Mouse (Mus musculus) forebrain, embryonic 12.5 days (tissue): ENCODE data around the gene Scrn1. TPM values are rescaled to one million over a fixed set of nuclear protein-coding genes. Genes with fewer than 3 reads are reported as not detected.
A peak's percentile ranks its signal among the peaks of the same experiment; 100 is the strongest.

Experiments used
- ATAC-seq: fragments of 200-750 bp; cut with Nextera tagmentation; 2 replicates; pipeline ENCODE4 v1.8.0; 2017; ENCODE audit warnings: moderate TSS enrichment; ENCODE audit not compliant: low FRiP score
- H3K27ac ChIP-seq: fragments of 300-500 bp; sonication (generic); 2 replicates; pipeline ENCODE4 v1.5.1; 2016; ENCODE audit warnings: mild to moderate bottlenecking
- H3K27me3 ChIP-seq: fragments of 300-500 bp; sonication (generic); 2 replicates; pipeline ENCODE4 v1.6.1; 2016; ENCODE audit warnings: mild to moderate bottlenecking
- H3K36me3 ChIP-seq: fragments of 300-500 bp; sonication (generic); replicated peaks from 2 replicates; pipeline ENCODE4 v1.6.1; 2016; ENCODE audit warnings: mild to moderate bottlenecking
- H3K4me1 ChIP-seq: fragments of 300-500 bp; sonication (generic); 2 replicates; pipeline ENCODE4 v1.6.1; 2016
- H3K4me2 ChIP-seq: fragments of 300-500 bp; sonication (generic); 2 replicates; pipeline ENCODE4 v1.6.1; 2016; ENCODE audit warnings: mild to moderate bottlenecking, moderate library complexity
- H3K4me3 ChIP-seq: fragments of 300-500 bp; sonication (generic); replicated peaks from 2 replicates; pipeline ENCODE4 v1.5.1; 2016; ENCODE audit warnings: mild to moderate bottlenecking
- H3K9ac ChIP-seq: fragments of 300-500 bp; sonication (generic); 2 replicates; pipeline ENCODE4 v1.6.1; 2016; ENCODE audit warnings: mild to moderate bottlenecking
- H3K9me3 ChIP-seq: fragments of 300-500 bp; sonication (generic); 2 replicates; pipeline ENCODE4 v1.6.1; 2016
- WGBS: fragments of 180-500 bp; shearing (Covaris S2); methylation state at CpG from one replicate; pipeline ENCODE4 v1.1.7; 2016; 5-methylcytosine and 5-hydroxymethylcytosine counted together
- polyA plus RNA-seq: library from polyadenylated mRNA; unstranded; fragments of >200 nt; fragmentation: Nextera tagmentation; extraction: Ambion mirVana; gene quantifications from 2 replicates; pipeline ENCODE4 v1.2.1, GENCODE M21; 2016

Scrn1 gene
- polyA plus RNA-seq, 1 experiment from 2014 or later, result 119 TPM

DNA sequence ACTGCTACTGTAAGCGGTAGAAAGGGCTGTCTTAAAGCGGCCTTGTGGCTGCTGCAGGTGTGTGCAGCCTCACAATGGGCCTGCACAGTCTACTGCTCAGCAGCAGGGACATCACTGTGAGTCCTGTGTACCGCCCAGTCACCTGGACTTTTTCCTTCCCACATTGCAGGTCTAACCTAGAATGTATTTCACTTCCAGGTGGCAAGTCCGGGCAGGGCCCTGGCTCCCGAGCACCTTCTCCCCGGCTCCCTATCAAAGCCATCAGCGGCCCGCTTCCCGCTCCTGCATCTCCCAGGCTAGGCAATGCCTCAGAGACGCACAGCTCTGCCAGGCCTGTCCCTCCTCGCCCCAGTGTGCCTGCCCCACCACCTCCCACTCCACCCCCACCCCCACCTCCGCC lies 81.3 kb downstream of the Scrn1 start:
- Histone ChIP-seq H3K36me3 (no peaks in the 10 kb centered on the region), H3K4me1 (peaks cover 15% of the 10 kb centered on the region), H3K4me2 (peak overlapping the region; percentile 68), H3K9me3 (no peaks in the 10 kb centered on the region), H3K27ac (no peak overlapping the region), H3K4me3 (peak overlapping the region; percentile 36), H3K27me3 (0 out of 2 replicates have a peak, but pooled peaks cover 10% of the 10 kb centered on the region), H3K9ac (peak overlapping the region; percentile 50)
- ATAC-seq, result peak; percentile 70
- 8% methylated on average over 12 of the region's 12 CpGs for WGBS

DNA sequence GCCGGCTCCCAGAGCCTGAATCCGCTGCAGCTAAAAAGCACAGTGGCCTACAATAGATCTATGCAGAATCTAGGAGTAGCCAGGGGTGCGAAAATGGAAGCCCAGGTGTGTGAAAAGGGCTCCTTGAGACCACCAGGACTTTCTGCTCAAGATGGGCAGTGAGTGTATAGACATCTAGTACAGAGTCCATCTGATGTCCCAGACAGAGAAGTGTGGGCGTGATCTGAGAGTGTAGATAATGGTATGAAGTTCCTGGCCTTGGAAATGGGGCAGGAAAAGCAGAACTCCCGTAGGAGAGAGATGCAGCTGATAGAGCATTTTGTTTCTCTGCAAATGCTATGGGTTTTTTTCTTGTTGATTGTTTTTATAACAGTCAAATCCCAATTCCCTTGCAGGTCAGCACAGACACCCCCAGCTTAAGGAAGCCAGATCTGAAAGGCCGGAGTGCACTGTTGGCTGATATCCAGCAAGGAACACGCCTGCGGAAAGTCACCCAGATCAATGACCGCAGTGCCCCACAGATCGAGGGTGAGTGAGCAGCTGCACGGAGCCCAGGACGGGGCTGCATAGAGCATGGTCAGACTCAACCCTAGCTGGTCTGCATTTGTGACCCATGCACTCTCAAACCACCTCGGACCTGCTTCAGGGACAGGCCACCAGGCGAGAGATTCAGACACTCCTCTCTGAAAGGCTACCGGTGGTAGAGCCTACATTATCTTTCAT lies 84.7 kb downstream of the Scrn1 start:
- Histone ChIP-seq H3K27me3 (0 out of 2 replicates have a peak, but pooled peaks cover 5% of the 10 kb centered on the region), H3K9me3 (no peaks in the 10 kb centered on the region), H3K27ac (no peak overlapping the region), H3K36me3 (no peaks in the 10 kb centered on the region), H3K4me2 (no peak overlapping the region), H3K9ac (no peak overlapping the region), H3K4me1 (peaks cover 26% of the 10 kb centered on the region), H3K4me3 (no peak overlapping the region)
- no peak for ATAC-seq
- WGBS, result 86% methylated on average over 15 of the region's 15 CpGs

DNA sequence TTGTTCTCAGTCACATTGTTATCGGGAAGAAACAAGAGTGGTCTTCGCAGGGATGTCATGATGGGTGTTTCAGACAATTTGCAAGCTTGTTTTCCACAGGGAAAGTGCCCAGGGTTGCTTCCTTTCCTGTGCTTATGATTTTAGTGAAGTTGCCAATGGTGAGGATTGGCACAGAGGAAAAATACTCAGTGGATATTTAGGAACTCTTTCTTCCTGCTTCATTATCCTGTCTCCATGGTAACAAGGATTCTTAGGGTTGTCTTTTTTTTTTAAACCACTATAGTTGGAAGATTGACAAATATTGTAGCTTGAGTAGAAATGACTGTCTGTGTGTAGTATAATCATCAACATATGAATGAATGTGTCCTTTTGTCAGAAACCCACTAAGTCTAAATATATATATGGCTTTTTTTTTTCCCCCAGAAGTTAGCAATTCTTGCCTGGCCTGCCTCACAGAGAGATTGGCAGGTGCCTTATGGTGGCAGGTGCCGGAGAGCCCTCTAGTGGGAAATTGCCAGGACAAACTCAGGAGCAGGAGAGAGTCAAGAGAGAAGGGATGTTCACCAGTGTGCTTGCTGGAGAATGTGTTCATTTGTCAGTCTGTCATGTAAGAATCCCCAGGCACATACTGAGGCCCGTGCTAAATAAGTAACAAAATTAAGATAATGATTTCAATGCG lies 87.5 kb downstream of the Scrn1 start:
- Histone ChIP-seq H3K27me3 (no peaks in the 10 kb centered on the region), H3K9me3 (no peaks in the 10 kb centered on the region), H3K27ac (no peak overlapping the region), H3K4me1 (peaks cover 17% of the 10 kb centered on the region), H3K36me3 (no peaks in the 10 kb centered on the region), H3K4me3 (no peak overlapping the region), H3K9ac (no peak overlapping the region), H3K4me2 (no peak overlapping the region)
- no peak for ATAC-seq
- WGBS, result 70% methylated on average over 5 of the region's 5 CpGs

DNA sequence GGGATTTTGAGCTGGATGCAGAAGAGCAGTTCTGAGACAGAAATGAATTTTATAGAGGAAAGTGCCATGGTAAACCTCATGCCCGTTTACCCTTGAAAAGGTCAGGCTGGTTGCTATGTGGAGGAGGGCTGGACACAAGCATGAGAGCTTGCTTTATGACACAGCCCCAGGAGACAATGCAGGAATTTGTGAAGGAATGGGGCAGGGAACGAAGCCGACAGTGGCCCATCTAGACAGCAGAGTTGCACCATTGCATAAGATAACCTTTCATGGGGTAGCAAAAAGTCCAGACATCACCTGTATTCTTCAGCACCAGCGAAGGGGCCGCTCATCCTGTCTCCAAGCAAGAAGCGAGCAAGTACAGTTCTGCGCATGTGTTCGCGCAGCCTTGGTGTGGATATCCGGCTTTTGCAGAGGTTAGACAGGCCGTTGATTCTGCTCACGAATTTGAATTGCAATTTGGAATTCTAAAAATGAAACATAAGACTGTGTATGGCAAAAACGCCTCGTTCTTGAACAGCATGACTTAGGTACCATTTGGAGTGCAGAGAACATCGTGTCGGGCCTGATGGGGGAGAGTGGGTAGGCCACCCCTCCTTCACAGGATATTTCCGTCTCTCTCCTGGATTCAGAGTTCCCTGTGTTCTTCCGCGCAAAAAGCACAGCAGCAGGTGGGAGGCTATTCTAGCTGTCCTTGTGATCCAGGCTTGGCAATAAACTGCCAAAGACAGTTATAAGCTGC lies 90.2 kb downstream of the Scrn1 start:
- H3K27me3 ChIP-seq, result no peaks in the 10 kb centered on the region
- H3K36me3 ChIP-seq, result no peaks in the 10 kb centered on the region
- 87% methylated on average over 19 of the region's 19 CpGs for WGBS
- H3K4me2 ChIP-seq, result no peak overlapping the region
- H3K27ac ChIP-seq, result no peak overlapping the region
- no peaks in the 10 kb centered on the region for H3K9me3 ChIP-seq
- H3K4me3 ChIP-seq, result no peak overlapping the region
- ATAC-seq, result no peak
- H3K4me1 ChIP-seq, result peaks cover 17% of the 10 kb centered on the region
- no peak overlapping the region for H3K9ac ChIP-seq

DNA sequence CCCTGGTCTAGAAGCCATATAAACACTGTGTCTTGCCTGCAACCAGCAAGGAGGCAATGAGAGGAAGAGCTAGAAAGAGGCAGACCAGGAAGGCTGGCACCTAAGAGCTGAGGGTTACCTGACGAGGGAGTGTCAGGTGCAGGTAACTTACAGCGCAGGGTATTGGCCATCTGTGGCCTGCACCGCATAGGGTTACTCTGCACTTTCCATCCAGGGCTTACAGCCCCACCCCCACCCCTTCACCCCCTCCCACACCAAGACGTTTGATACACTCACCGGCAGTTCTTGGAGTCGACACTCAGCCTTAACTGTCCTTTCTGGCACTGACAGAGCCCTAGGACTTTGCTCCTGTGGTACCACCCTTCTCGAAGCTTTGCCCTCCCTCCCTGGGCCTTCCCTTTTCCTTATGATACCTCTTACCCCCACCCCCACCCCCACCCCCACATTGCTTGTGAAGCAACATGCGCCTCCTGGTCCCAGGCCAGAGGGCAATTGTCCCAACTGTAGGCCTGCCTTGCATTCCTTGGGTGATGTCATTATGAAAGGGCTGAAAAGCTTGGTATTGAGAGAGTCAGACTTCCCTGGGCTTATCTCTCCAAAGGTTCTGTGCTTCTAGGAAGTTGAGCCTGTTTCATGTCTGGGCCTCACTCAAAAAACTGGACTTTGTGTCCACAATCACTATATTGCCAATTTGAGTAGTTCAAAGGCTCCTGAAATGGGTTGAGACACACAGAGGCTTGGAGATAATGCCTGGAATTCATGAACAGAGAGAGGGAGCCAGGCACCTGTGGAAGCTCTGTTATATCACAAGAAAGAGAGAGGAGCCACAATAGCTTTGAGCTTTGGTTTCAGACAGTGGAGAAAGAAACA lies 93.2 kb downstream of the Scrn1 start:
- peaks cover 6% of the 10 kb centered on the region for H3K4me1 ChIP-seq
- no peaks in the 10 kb centered on the region for H3K27me3 ChIP-seq
- no peak overlapping the region for H3K9ac ChIP-seq
- no peak overlapping the region for H3K4me2 ChIP-seq
- H3K36me3 ChIP-seq, result no peaks in the 10 kb centered on the region
- H3K27ac ChIP-seq, result no peak overlapping the region
- H3K9me3 ChIP-seq, result no peaks in the 10 kb centered on the region
- 77% methylated on average over 8 of the region's 8 CpGs for WGBS
- no peak overlapping the region for H3K4me3 ChIP-seq
- no peak for ATAC-seq

DNA sequence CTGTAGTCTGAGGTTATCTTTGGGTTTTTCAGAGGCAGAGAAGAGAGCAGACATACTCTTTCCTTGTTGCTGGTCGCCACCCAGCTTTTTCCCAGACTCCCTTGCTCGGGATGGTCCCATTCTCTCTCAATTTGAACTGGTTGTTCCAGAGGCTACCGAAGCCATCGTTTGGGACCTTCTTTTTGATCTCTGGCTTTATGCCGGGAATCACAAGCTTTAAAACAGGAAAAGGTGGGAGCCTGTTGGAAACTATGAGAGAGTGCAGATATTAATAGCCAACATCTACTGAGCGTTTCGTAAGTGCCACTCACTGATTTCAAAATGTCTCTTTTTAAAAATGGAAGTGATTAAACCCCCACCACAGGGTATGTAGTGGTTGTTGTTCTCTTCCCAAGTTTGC lies 94.4 kb downstream of the Scrn1 start:
- H3K4me3 ChIP-seq, result no peak overlapping the region
- 89% methylated on average over 7 of the region's 7 CpGs for WGBS
- H3K36me3 ChIP-seq, result no peaks in the 10 kb centered on the region
- H3K9ac ChIP-seq, result no peak overlapping the region
- no peak overlapping the region for H3K27ac ChIP-seq
- no peaks in the 10 kb centered on the region for H3K9me3 ChIP-seq
- H3K4me1 ChIP-seq, result peaks cover 6% of the 10 kb centered on the region; the same call in 1 of the 2 replicates
- no peak overlapping the region for H3K4me2 ChIP-seq
- no peak for ATAC-seq
- no peaks in the 10 kb centered on the region for H3K27me3 ChIP-seq

DNA sequence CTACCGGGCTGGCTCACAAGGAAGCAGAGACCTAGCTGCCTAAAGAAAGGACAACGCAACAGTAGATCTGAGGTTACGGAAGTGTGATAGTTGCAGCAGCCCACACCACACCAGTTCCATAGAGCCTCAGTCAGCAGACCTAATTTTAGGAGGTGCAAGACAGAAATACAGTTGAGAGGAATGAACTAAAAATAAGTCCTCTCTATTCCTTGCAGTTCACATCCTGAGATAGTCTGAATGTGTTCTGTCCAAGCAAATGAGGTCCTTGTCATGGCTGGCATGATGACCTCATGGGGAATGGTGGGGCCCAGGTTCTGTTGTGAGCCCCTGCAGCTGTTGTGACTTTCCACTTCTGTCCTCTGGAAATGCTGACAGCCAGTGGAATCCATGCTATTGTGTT lies 98.9 kb downstream of the Scrn1 start:
- H3K36me3 ChIP-seq, result no peaks in the 10 kb centered on the region
- no peaks in the 10 kb centered on the region for H3K9me3 ChIP-seq
- 89% methylated on average over 3 of the region's 3 CpGs for WGBS
- no peak overlapping the region for H3K27ac ChIP-seq
- H3K4me2 ChIP-seq, result no peak overlapping the region
- H3K27me3 ChIP-seq, result 0 out of 2 replicates have a peak, but pooled peaks cover 3% of the 10 kb centered on the region
- no peak overlapping the region for H3K9ac ChIP-seq
- H3K4me1 ChIP-seq, result peaks cover 3% of the 10 kb centered on the region; the same call in 1 of the 2 replicates
- no peak overlapping the region for H3K4me3 ChIP-seq
- ATAC-seq, result no peak

DNA sequence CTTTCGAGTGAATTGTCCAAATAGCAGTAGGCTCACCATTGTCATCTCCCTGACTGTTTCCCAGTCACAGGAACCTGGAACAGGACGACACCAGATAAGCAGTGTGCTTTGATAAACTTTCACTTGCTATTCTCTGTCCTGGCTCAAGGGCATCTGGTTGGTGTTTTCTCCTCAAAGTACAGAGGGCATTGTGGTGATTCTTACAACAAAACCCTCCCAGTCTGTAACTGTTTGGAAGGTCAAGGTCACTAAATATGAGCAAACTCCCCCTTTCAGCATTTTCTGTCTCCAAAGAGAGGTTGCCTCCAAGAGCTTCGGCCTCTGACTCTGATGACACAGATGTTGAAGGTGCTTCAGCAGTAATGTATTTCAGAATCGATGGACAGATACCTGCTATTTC lies 101.4 kb downstream of the Scrn1 start:
- H3K4me1 ChIP-seq, result peaks cover 9% of the 10 kb centered on the region; the same call in 1 of the 2 replicates
- H3K27ac ChIP-seq, result no peak overlapping the region
- no peak for ATAC-seq
- H3K36me3 ChIP-seq, result no peaks in the 10 kb centered on the region
- WGBS, result 84% methylated on average over 4 of the region's 4 CpGs
- no peak overlapping the region for H3K4me2 ChIP-seq
- 0 out of 2 replicates have a peak, but pooled peaks cover 3% of the 10 kb centered on the region for H3K27me3 ChIP-seq
- no peak overlapping the region for H3K9ac ChIP-seq
- no peak overlapping the region for H3K4me3 ChIP-seq
- no peaks in the 10 kb centered on the region for H3K9me3 ChIP-seq

DNA sequence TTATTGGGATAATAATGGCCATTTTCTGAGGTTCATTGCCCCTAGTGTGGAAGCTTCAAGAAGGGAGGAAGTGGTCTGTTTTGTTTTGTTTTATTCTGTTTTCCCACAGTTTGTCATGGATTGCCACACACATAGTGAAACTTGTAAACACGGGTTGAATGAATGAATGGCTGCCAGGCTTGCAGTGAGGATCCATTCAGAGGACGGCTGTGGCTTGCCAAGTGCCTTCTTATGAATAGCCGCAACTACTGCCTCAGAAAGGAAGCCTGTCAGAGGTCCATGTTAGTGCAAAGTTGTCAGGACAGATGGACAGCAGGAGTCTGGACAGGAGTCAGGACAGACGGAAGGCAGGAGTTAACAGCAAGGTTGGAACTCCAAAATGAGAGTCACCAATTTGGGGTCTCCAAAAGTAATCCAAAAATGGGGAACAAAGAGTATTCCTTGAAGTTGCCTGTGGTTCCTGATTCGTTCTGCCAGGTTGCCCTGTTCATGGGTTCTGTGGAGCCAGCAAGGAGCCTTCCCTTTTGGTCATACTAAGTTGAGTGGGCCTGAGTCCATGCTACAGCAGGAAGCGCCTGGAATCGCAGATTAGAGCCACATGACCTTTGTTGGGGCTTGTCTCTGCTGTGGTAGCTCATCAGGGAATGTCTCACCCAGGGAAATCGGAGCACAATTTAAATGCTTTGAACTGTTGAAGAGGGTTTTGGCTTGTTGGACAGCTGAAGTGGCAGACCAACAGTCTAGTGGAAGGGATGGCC lies 102.4 kb downstream of the Scrn1 start:
- Histone ChIP-seq H3K9ac (no peak overlapping the region), H3K36me3 (no peaks in the 10 kb centered on the region), H3K9me3 (no peaks in the 10 kb centered on the region), H3K27ac (no peak overlapping the region), H3K4me3 (no peak overlapping the region), H3K27me3 (0 out of 2 replicates have a peak, but pooled peaks cover 3% of the 10 kb centered on the region), H3K4me1 (peaks cover 16% of the 10 kb centered on the region; the same call in 1 of the 2 replicates), H3K4me2 (no peak overlapping the region)
- 61% methylated on average over 8 of the region's 8 CpGs for WGBS
- ATAC-seq, result no peak

DNA sequence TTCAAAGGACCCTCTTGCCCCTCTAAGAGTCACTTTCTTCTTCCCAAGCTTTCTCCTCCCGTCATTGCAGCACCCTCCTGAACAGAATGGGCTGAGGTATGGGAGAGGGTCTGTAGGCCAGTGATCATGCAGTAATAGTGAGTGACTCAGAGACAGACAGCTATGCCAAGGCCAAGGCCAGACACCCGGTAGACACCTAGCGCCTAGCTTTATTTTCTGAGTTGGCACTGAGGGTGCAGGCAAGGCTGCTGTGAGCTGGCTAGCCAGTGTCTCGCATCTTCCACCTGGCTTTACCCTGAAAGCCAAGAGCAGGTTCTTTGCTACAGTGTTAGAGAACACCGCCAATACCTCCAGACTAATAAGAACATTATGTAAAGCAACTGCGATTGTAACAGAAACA lies 103.5 kb downstream of the Scrn1 start:
- Histone ChIP-seq H3K4me2 (no peak overlapping the region), H3K27ac (no peak overlapping the region), H3K36me3 (no peaks in the 10 kb centered on the region), H3K9me3 (no peaks in the 10 kb centered on the region), H3K27me3 (0 out of 2 replicates have a peak, but pooled peaks cover 3% of the 10 kb centered on the region), H3K9ac (no peak overlapping the region), H3K4me3 (no peak overlapping the region), H3K4me1 (peaks cover 16% of the 10 kb centered on the region; the same call in 1 of the 2 replicates)
- ATAC-seq, result no peak
- 84% methylated on average over 6 of the region's 6 CpGs for WGBS
